Mouse (Mus musculus) olfactory bulb, adult 2 months (tissue): ENCODE measurements around the gene Wnt1.

ENCODE experiments used
- CTCF ChIP-seq: fragments of 200-500 bp; IDR thresholded peaks from 2 replicates; pipeline ENCODE4 v1.5.1; 2012; ENCODE audit warnings: low read depth, mild to moderate bottlenecking, low read length, moderate library complexity; ENCODE audit not compliant: insufficient read depth
- POLR2A ChIP-seq: fragments of 200-500 bp; IDR thresholded peaks from 2 replicates; pipeline ENCODE4 v1.6.1; 2012; ENCODE audit warnings: mild to moderate bottlenecking, low read depth, low read length, moderate library complexity; ENCODE audit not compliant: insufficient read depth

DNA sequence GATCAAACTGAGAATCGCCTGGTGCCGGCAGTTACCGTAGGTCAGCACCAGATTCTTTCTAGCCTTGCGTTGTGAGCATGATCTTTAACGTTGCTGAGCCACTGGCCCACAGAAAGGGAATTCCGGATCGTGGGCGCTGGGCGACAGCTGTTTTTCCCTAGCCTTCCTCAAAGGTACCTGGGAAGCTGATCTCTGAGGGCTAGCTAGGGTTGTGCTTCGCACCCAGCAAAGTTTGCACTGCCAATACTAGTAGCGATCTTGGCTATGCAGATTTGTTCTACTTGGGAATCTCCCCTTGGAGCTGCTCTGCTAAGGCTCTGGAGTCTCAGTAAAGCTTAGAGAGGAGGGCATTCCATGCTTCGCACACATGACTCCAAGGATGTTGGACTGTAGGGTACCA, 1.6 kb downstream of the Wnt1 start:
- no peak for TF ChIP-seq CTCF
- TF ChIP-seq POLR2A = no peak
